Mouse (Mus musculus): ENCODE measurements around the gene Gm17617. TPM values are rescaled to one million over a fixed set of nuclear protein-coding genes. Genes with fewer than 3 reads are reported as not detected.

Gm17617 gene
- polyA plus RNA-seq, 1 experiment from 2014 or later = not detected

- ATAC-seq (ENCODE audit: insufficient read depth, low FRiP score) = no peak
- Histone ChIP-seq H3K4me3 (replicated peaks; ENCODE audit: low read length) (no peak overlapping the region), H3K27me3 (ENCODE audit: control insufficient read depth, insufficient read depth, low read length) (no peaks in the 10 kb centered on the region), H3K27ac (ENCODE audit: low read length) (no peak overlapping the region), H3K9ac (ENCODE audit: low read length) (no peak overlapping the region), H3K9me3 (replicated peaks; ENCODE audit: control insufficient read depth, low read length) (no peaks in the 10 kb centered on the region), H3K36me3 (ENCODE audit: control insufficient read depth, insufficient read depth, low read length) (no peaks in the 10 kb centered on the region), H3K4me2 (ENCODE audit: low read depth, low read length) (peak overlapping the region; percentile 72; the same call in 1 of the 2 replicates), H3K4me1 (ENCODE audit: control insufficient read depth, insufficient read depth, low read length) (no peaks in the 10 kb centered on the region)
- 71% methylated on average over 5 of the region's 5 CpGs for WGBS
Observed at GRCm38 (mm10) chr13:55153951-55154350, 20.6 kb upstream of the Gm17617 start.

GRCm38 (mm10) chr13:55152621-55153415 lies 19.5 kb upstream of the Gm17617 start, which contains the start of gene Fgfr4:
TSS of gene Fgfr4 (plus strand) at chr13:55152640.
- H3K27me3 ChIP-seq (ENCODE audit: control insufficient read depth, insufficient read depth, low read length) = no peaks in the 10 kb centered on the region
- WGBS = 3% methylated on average over 68 of the region's 68 CpGs
- H3K27ac ChIP-seq (ENCODE audit: low read length) = peak within 1 kb of the TSS; percentile 66
- peak within 1 kb of the TSS; percentile 75 for H3K9ac ChIP-seq (ENCODE audit: low read length)
- ATAC-seq (ENCODE audit: insufficient read depth, low FRiP score) = peak; percentile 77
- H3K9me3 ChIP-seq (replicated peaks; ENCODE audit: control insufficient read depth, low read length) = no peaks in the 10 kb centered on the region
- H3K36me3 ChIP-seq (ENCODE audit: control insufficient read depth, insufficient read depth, low read length) = no peaks in the 10 kb centered on the region
- peak within 1 kb of the TSS; percentile 72 for H3K4me2 ChIP-seq (ENCODE audit: low read depth, low read length)
- H3K4me1 ChIP-seq (ENCODE audit: control insufficient read depth, insufficient read depth, low read length) = no peaks in the 10 kb centered on the region
- H3K4me3 ChIP-seq (replicated peaks; ENCODE audit: low read length) = peak within 1 kb of the TSS; percentile 61

- Histone ChIP-seq H3K27me3 (ENCODE audit: control insufficient read depth, insufficient read depth, low read length) (no peaks in the 10 kb centered on the region), H3K4me1 (ENCODE audit: control insufficient read depth, insufficient read depth, low read length) (0 out of 2 replicates have a peak, but pooled peaks cover under 1% of the 10 kb centered on the region), H3K4me2 (ENCODE audit: low read depth, low read length) (no peak overlapping the region), H3K4me3 (replicated peaks; ENCODE audit: low read length) (no peak overlapping the region), H3K36me3 (ENCODE audit: control insufficient read depth, insufficient read depth, low read length) (no peaks in the 10 kb centered on the region), H3K9ac (ENCODE audit: low read length) (no peak overlapping the region), H3K9me3 (replicated peaks; ENCODE audit: control insufficient read depth, low read length) (no peaks in the 10 kb centered on the region), H3K27ac (ENCODE audit: low read length) (no peak overlapping the region)
- no peak for ATAC-seq (ENCODE audit: insufficient read depth, low FRiP score)
- WGBS = 78% methylated on average over 2 of the region's 2 CpGs
Observed at GRCm38 (mm10) chr13:55140271-55140670, 6.9 kb upstream of the Gm17617 start.

- Histone ChIP-seq H3K4me1 (ENCODE audit: control insufficient read depth, insufficient read depth, low read length) (0 out of 2 replicates have a peak, but pooled peaks cover 2% of the 10 kb centered on the region), H3K4me2 (ENCODE audit: low read depth, low read length) (no peak overlapping the region), H3K9me3 (replicated peaks; ENCODE audit: control insufficient read depth, low read length) (no peaks in the 10 kb centered on the region), H3K9ac (ENCODE audit: low read length) (no peak overlapping the region), H3K27ac (ENCODE audit: low read length) (no peak overlapping the region), H3K4me3 (replicated peaks; ENCODE audit: low read length) (no peak overlapping the region), H3K27me3 (ENCODE audit: control insufficient read depth, insufficient read depth, low read length) (no peaks in the 10 kb centered on the region), H3K36me3 (ENCODE audit: control insufficient read depth, insufficient read depth, low read length) (peaks cover 12% of the 10 kb centered on the region; the same call in 1 of the 2 replicates)
- 7% methylated on average over 5 of the region's 5 CpGs for WGBS
- no peak for ATAC-seq (ENCODE audit: insufficient read depth, low FRiP score)
Observed at GRCm38 (mm10) chr13:55135382-55135781, 2.0 kb upstream of the Gm17617 start.

GRCm38 (mm10) chr13:55124903-55125302 lies 8.4 kb downstream of the Gm17617 start:
- 87% methylated on average over 6 of the region's 6 CpGs for WGBS
- H3K9me3 ChIP-seq (replicated peaks; ENCODE audit: control insufficient read depth, low read length) = no peaks in the 10 kb centered on the region

GRCm38 (mm10) chr13:55114375-55114774 lies 19.0 kb downstream of the Gm17617 start:
- 78% methylated on average over 6 of the region's 6 CpGs for WGBS
- H3K4me3 ChIP-seq (replicated peaks; ENCODE audit: low read length) = no peak overlapping the region
- H3K36me3 ChIP-seq (ENCODE audit: control insufficient read depth, insufficient read depth, low read length) = peaks cover 14% of the 10 kb centered on the region; the same call in 1 of the 2 replicates
- no peak overlapping the region for H3K9ac ChIP-seq (ENCODE audit: low read length)
- ATAC-seq (ENCODE audit: insufficient read depth, low FRiP score) = no peak
- no peak overlapping the region for H3K27ac ChIP-seq (ENCODE audit: low read length)
- no peak overlapping the region for H3K4me2 ChIP-seq (ENCODE audit: low read depth, low read length)
- no peaks in the 10 kb centered on the region for H3K4me1 ChIP-seq (ENCODE audit: control insufficient read depth, insufficient read depth, low read length)
- no peaks in the 10 kb centered on the region for H3K27me3 ChIP-seq (ENCODE audit: control insufficient read depth, insufficient read depth, low read length)
- no peaks in the 10 kb centered on the region for H3K9me3 ChIP-seq (replicated peaks; ENCODE audit: control insufficient read depth, low read length)

More at GRCm38 (mm10) chr13:55124903-55125302, 8.4 kb downstream of the Gm17617 start:
- H3K4me1 ChIP-seq (ENCODE audit: control insufficient read depth, insufficient read depth, low read length) = no peaks in the 10 kb centered on the region
- peaks cover 16% of the 10 kb centered on the region for H3K36me3 ChIP-seq (ENCODE audit: control insufficient read depth, insufficient read depth, low read length)
- H3K27ac ChIP-seq (ENCODE audit: low read length) = no peak overlapping the region
- ATAC-seq (ENCODE audit: insufficient read depth, low FRiP score) = no peak
- H3K27me3 ChIP-seq (ENCODE audit: control insufficient read depth, insufficient read depth, low read length) = no peaks in the 10 kb centered on the region
- H3K4me2 ChIP-seq (ENCODE audit: low read depth, low read length) = no peak overlapping the region
- H3K4me3 ChIP-seq (replicated peaks; ENCODE audit: low read length) = no peak overlapping the region
- no peak overlapping the region for H3K9ac ChIP-seq (ENCODE audit: low read length)

- Histone ChIP-seq H3K9me3 (replicated peaks; ENCODE audit: control insufficient read depth, low read length) (no peaks in the 10 kb centered on the region), H3K9ac (ENCODE audit: low read length) (no peak overlapping the region), H3K36me3 (ENCODE audit: control insufficient read depth, insufficient read depth, low read length) (no peaks in the 10 kb centered on the region), H3K4me1 (ENCODE audit: control insufficient read depth, insufficient read depth, low read length) (peaks cover 6% of the 10 kb centered on the region), H3K27me3 (ENCODE audit: control insufficient read depth, insufficient read depth, low read length) (no peaks in the 10 kb centered on the region), H3K4me3 (replicated peaks; ENCODE audit: low read length) (no peak overlapping the region), H3K27ac (ENCODE audit: low read length) (no peak overlapping the region), H3K4me2 (ENCODE audit: low read depth, low read length) (no peak overlapping the region)
- WGBS = 80% methylated on average over 8 of the region's 8 CpGs
- ATAC-seq (ENCODE audit: insufficient read depth, low FRiP score) = no peak
Observed at GRCm38 (mm10) chr13:55107694-55108093, 25.7 kb downstream of the Gm17617 start.

- H3K4me2 ChIP-seq (ENCODE audit: low read depth, low read length) = no peak overlapping the region
- H3K4me1 ChIP-seq (ENCODE audit: control insufficient read depth, insufficient read depth, low read length) = peaks cover 6% of the 10 kb centered on the region
- no peak overlapping the region for H3K27ac ChIP-seq (ENCODE audit: low read length)
- H3K9ac ChIP-seq (ENCODE audit: low read length) = no peak overlapping the region
- ATAC-seq (ENCODE audit: insufficient read depth, low FRiP score) = no peak
- 89% methylated on average over 4 of the region's 4 CpGs for WGBS
- no peaks in the 10 kb centered on the region for H3K27me3 ChIP-seq (ENCODE audit: control insufficient read depth, insufficient read depth, low read length)
- no peak overlapping the region for H3K4me3 ChIP-seq (replicated peaks; ENCODE audit: low read length)
- H3K36me3 ChIP-seq (ENCODE audit: control insufficient read depth, insufficient read depth, low read length) = no peaks in the 10 kb centered on the region
- H3K9me3 ChIP-seq (replicated peaks; ENCODE audit: control insufficient read depth, low read length) = no peaks in the 10 kb centered on the region
Observed at GRCm38 (mm10) chr13:55107116-55107515, 26.2 kb downstream of the Gm17617 start.

GRCm38 (mm10) chr13:55105953-55106691 lies 27.2 kb downstream of the Gm17617 start:
- ATAC-seq (ENCODE audit: insufficient read depth, low FRiP score) = no peak
- Histone ChIP-seq H3K36me3 (ENCODE audit: control insufficient read depth, insufficient read depth, low read length) (no peaks in the 10 kb centered on the region), H3K4me1 (ENCODE audit: control insufficient read depth, insufficient read depth, low read length) (peaks cover 6% of the 10 kb centered on the region), H3K4me2 (ENCODE audit: low read depth, low read length) (peak overlapping the region; percentile 73), H3K27me3 (ENCODE audit: control insufficient read depth, insufficient read depth, low read length) (no peaks in the 10 kb centered on the region), H3K27ac (ENCODE audit: low read length) (peak overlapping the region; percentile 75; the same call in 1 of the 2 replicates), H3K9me3 (replicated peaks; ENCODE audit: control insufficient read depth, low read length) (no peaks in the 10 kb centered on the region), H3K9ac (ENCODE audit: low read length) (peak overlapping the region; percentile 82), H3K4me3 (replicated peaks; ENCODE audit: low read length) (peak overlapping the region; percentile 75)
- 18% methylated on average over 8 of the region's 8 CpGs for WGBS

Data from stomach, embryonic 16.5 days (tissue).